Mouse (Mus musculus): Measurements from ENCODE around the gene Marcks. TPM values are rescaled to one million over a fixed set of nuclear protein-coding genes. Genes with fewer than 3 reads are reported as not detected.
"Not testable (repeated sequence)": the region's sequence is repeated elsewhere in the genome, so short reads cannot be mapped to it uniquely, and the experiment has no call there.

The Marcks gene
- polyA plus RNA-seq, 1 experiment from 2014 or later = 54.3 TPM

GRCm38 (mm10) chr10:37093306-37093705, 45.4 kb downstream of the Marcks start:
- no peak for ATAC-seq (ENCODE audit: low FRiP score, low TSS enrichment)
- Histone ChIP-seq H3K9ac (ENCODE audit: low read length) (no peak overlapping the region), H3K4me1 (replicated peaks; ENCODE audit: control insufficient read depth, insufficient read depth) (no peaks in the 10 kb centered on the region), H3K27me3 (ENCODE audit: control insufficient read depth, insufficient read depth, low read length) (no peaks in the 10 kb centered on the region), H3K4me2 (replicated peaks; ENCODE audit: low read depth) (no peak overlapping the region), H3K4me3 (ENCODE audit: low read depth, low read length) (no peak overlapping the region), H3K27ac (replicated peaks) (no peak overlapping the region), H3K9me3 (ENCODE audit: control insufficient read depth, low read length) (no peaks in the 10 kb centered on the region), H3K36me3 (ENCODE audit: control insufficient read depth, insufficient read depth, low read length) (no peaks in the 10 kb centered on the region)
- TF ChIP-seq CTCF (IDR thresholded peaks at IDR 0.05; ENCODE audit: low read depth) = no peak
- no peak for TF ChIP-seq EP300 (optimal IDR thresholded peaks at IDR 0.05)
- DNase-seq (ENCODE audit: low spot score) = no peak

- no peak for ATAC-seq (ENCODE audit: low FRiP score, low TSS enrichment)
- no peaks in the 10 kb centered on the region for H3K4me1 ChIP-seq (replicated peaks; ENCODE audit: control insufficient read depth, insufficient read depth)
- WGBS = 80% methylated on average over 3 of the region's 3 CpGs
- no peak overlapping the region for H3K4me3 ChIP-seq (ENCODE audit: low read depth, low read length)
- H3K9ac ChIP-seq (ENCODE audit: low read length) = no peak overlapping the region
- DNase-seq (ENCODE audit: low spot score) = no peak
- no peaks in the 10 kb centered on the region for H3K9me3 ChIP-seq (ENCODE audit: control insufficient read depth, low read length)
- no peak overlapping the region for H3K27ac ChIP-seq (replicated peaks)
- TF ChIP-seq CTCF (IDR thresholded peaks at IDR 0.05; ENCODE audit: low read depth) = no peak
- TF ChIP-seq EP300 (optimal IDR thresholded peaks at IDR 0.05) = no peak
- no peaks in the 10 kb centered on the region for H3K27me3 ChIP-seq (ENCODE audit: control insufficient read depth, insufficient read depth, low read length)
- H3K4me2 ChIP-seq (replicated peaks; ENCODE audit: low read depth) = no peak overlapping the region
- no peaks in the 10 kb centered on the region for H3K36me3 ChIP-seq (ENCODE audit: control insufficient read depth, insufficient read depth, low read length)
These were observed 48.3 kb downstream of the Marcks start for GRCm38 (mm10) chr10:37090411-37090810.

GRCm38 (mm10) chr10:37084071-37084470, 54.6 kb downstream of the Marcks start:
- H3K9me3 ChIP-seq (ENCODE audit: control insufficient read depth, low read length); H3K27me3 ChIP-seq (ENCODE audit: control insufficient read depth, insufficient read depth, low read length): not testable (repeated sequence)
- WGBS = 92% methylated on average over 2 of the region's 2 CpGs

More at GRCm38 (mm10) chr10:37084071-37084470, 54.6 kb downstream of the Marcks start:
- H3K9ac ChIP-seq (ENCODE audit: low read length); DNase-seq (ENCODE audit: low spot score); H3K4me1 ChIP-seq (replicated peaks; ENCODE audit: control insufficient read depth, insufficient read depth); H3K27ac ChIP-seq (replicated peaks); ATAC-seq (ENCODE audit: low FRiP score, low TSS enrichment); H3K4me3 ChIP-seq (ENCODE audit: low read depth, low read length); H3K4me2 ChIP-seq (replicated peaks; ENCODE audit: low read depth); H3K36me3 ChIP-seq (ENCODE audit: control insufficient read depth, insufficient read depth, low read length): not testable (repeated sequence)

Other genes starting within 250 kb of the Marcks start
- 79.5 and 85.9 TPM in 2 replicates for gene Hdac2, start 164.4 kb downstream of the Marcks start, polyA plus RNA-seq (2015; fragmentation: Nextera tagmentation; extraction: Ambion mirVana)